Mouse (Mus musculus): Measurements from ENCODE around the gene Tmem119.

DNA sequence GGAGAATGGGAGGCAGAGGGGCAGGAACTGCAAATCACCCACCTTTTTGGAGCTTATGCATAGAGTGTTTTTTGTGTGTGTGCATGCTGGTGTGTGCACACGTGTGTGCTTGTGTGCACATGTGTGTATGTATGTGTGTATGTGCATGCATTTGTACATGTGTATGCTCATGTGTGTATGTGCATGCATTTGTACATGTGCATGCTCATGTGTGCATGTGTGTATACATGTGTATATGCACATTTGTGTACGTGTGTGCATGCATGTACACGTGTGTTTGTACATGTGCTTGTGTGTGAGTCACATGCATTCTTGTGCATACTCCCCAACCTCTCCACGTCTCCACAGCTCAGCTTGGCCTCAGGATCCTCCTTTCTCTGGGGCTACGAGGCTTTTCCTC lies 30.5 kb upstream of the Tmem119 start:
- TF ChIP-seq CTCF (IDR thresholded peaks at IDR 0.05; ENCODE audit: borderline replicate concordance, insufficient read depth, low read length) (no peak), POLR2A (IDR thresholded peaks at IDR 0.05; ENCODE audit: low read depth, low read length) (no peak)

Measured in embryonic fibroblast, embryonic 13.5 days (primary cell).